Mouse (Mus musculus): ENCODE results near the gene Golim4.

DNA sequence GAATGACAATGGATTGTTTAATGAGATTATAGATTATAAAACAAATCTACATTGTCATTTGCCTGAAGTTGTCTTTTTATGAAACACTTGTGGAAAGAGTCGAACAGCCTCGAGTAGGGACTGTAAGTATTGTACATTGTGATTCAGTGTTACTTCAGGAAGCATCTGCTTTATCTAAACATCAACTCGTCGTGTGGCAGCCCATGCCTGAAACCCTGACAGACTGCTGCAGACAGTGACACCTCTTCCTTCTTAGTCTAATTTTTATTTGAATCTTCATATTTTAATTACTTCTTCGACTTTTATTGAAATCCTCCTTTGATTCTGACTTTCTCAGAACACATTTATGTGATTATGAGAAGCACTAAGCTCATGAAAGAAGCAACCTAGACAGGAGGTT is 7.4 kb downstream of the Golim4 start:
- TF ChIP-seq HCFC1 (IDR thresholded peaks at IDR 0.05; ENCODE audit: low read depth, low read length) (no peak), CTCF (IDR thresholded peaks at IDR 0.05 in 2 of 3, conservative IDR thresholded peaks at IDR 0.05 in 1 of 3; ENCODE audit: control insufficient read depth in 1 of 3, insufficient read depth in 1 of 3, low read depth in 2 of 3, low read length in 3 of 3, poor library complexity in 1 of 3, severe bottlenecking in 1 of 3) (no peak), USF2 (IDR thresholded peaks at IDR 0.05; ENCODE audit: borderline replicate concordance in 1 of 2, insufficient read depth in 1 of 2, low read depth in 1 of 2, low read length in 2 of 2) (no peak), GATA1 (IDR thresholded peaks at IDR 0.05; ENCODE audit: low read depth, low read length) (peak; percentile 29; the same call in 1 of the 2 replicates), POLR2A (IDR thresholded peaks at IDR 0.05; ENCODE audit: control insufficient read depth in 1 of 2, insufficient read depth in 1 of 2, low read depth in 1 of 2, low read length in 2 of 2, poor library complexity in 1 of 2) (no peak), POLR2AphosphoS5 (IDR thresholded peaks at IDR 0.05; ENCODE audit: borderline replicate concordance, low read depth, low read length) (no peak), BHLHE40 (IDR thresholded peaks at IDR 0.05; ENCODE audit: borderline replicate concordance, low read depth, low read length) (no peak), UBTF (IDR thresholded peaks at IDR 0.05; ENCODE audit: borderline replicate concordance, insufficient read depth, low read depth, low read length) (no peak), ETS1 (IDR thresholded peaks at IDR 0.05; ENCODE audit: low read depth, low read length) (no peak), JUND (IDR thresholded peaks at IDR 0.05; ENCODE audit: low read depth, low read length) (no peak)
